Mouse (Mus musculus) brain, adult 2 months (tissue): ENCODE data around the gene Gm11733.
A peak's percentile ranks its signal among the peaks of the same experiment; 100 is the strongest.

ENCODE experiments used
- DNase-seq: peaks from one replicate; pipeline ENCODE4 v3.0.0; 2011; ENCODE audit warnings: low read depth, low spot score

Gene Gm11733

GRCm38 (mm10) chr11:117535491-117536304 lies 51.5 kb downstream of the Gm11733 start:
- DNase-seq = no peak

GRCm38 (mm10) chr11:117536586-117536985 lies 52.4 kb downstream of the Gm11733 start:
- peak; percentile 77 for DNase-seq
